In genomic region chr13:44238308-44238707, GRCm38 (mm10) we compare ENCODE assay signal across 8 mouse cellular contexts.
A peak's percentile ranks its signal among the peaks of the same experiment; 100 is the strongest.
DNase-seq lines count a peak whose midpoint lies in the region; ATAC-seq and TF ChIP-seq lines count a peak whose summit lies in the region.

No protein-coding gene starts in this region.

- no peaks in the 10 kb centered on the region for H3K36me3 ChIP-seq in forebrain, embryonic 13.5 days (ENCODE audit: poor library complexity, severe bottlenecking)
- no peaks in the 10 kb centered on the region for H3K36me3 ChIP-seq in forebrain, embryonic 10.5 days (replicated peaks)
- no peaks in the 10 kb centered on the region for H3K36me3 ChIP-seq in midbrain, embryonic 15.5 days (replicated peaks)
- H3K36me3 ChIP-seq in midbrain, embryonic 11.5 days (ENCODE audit: control insufficient read depth, insufficient read depth, low read length), result no peaks in the 10 kb centered on the region
- H3K36me3 ChIP-seq in forebrain, embryonic 14.5 days (ENCODE audit: control insufficient read depth, insufficient read depth, low read length), result no peaks in the 10 kb centered on the region
- no peaks in the 10 kb centered on the region for H3K36me3 ChIP-seq in stomach, postnatal 0 days (ENCODE audit: control insufficient read depth, insufficient read depth, low read length)

- H3K9me3 ChIP-seq in forebrain, embryonic 13.5 days (replicated peaks), result no peaks in the 10 kb centered on the region
- no peaks in the 10 kb centered on the region for H3K9me3 ChIP-seq in forebrain, embryonic 10.5 days
- H3K9me3 ChIP-seq in midbrain, embryonic 15.5 days, result no peaks in the 10 kb centered on the region
- no peaks in the 10 kb centered on the region for H3K9me3 ChIP-seq in midbrain, embryonic 11.5 days (ENCODE audit: control insufficient read depth, low read length)
- H3K9me3 ChIP-seq in forebrain, embryonic 14.5 days (replicated peaks; ENCODE audit: control insufficient read depth, low read length), result no peaks in the 10 kb centered on the region
- H3K9me3 ChIP-seq in stomach, postnatal 0 days (ENCODE audit: control insufficient read depth, low read length), result no peaks in the 10 kb centered on the region

- no peak for DNase-seq in forebrain, embryonic 10.5 days (ENCODE audit: extremely low spot score, low spot score)
- no peak for DNase-seq in midbrain, embryonic 11.5 days (ENCODE audit: low spot score, missing footprints)
- peak; percentile 88 for DNase-seq in forebrain, embryonic 14.5 days (ENCODE audit: low spot score)
- peak; percentile 83 for DNase-seq in kidney, postnatal 10 days
- no peak for DNase-seq in stomach, postnatal 0 days (ENCODE audit: low spot score)
- DNase-seq in thymus, postnatal 36 days, result no peak

- peak; percentile 7; the same call in 1 of the 2 replicates for TF ChIP-seq CTCF in stomach, postnatal 0 days (IDR thresholded peaks at IDR 0.05; ENCODE audit: low read depth)

- no peak overlapping the region; the same call in 1 of the 2 replicates for H3K27ac ChIP-seq in forebrain, embryonic 13.5 days
- no peak overlapping the region for H3K27ac ChIP-seq in forebrain, embryonic 10.5 days
- 0 out of 2 replicates have a peak overlapping the region, but pooled peaks have one; percentile 1 for H3K27ac ChIP-seq in midbrain, embryonic 15.5 days
- H3K27ac ChIP-seq in midbrain, embryonic 11.5 days (ENCODE audit: low read depth, low read length), result no peak overlapping the region
- no peak overlapping the region for H3K27ac ChIP-seq in forebrain, embryonic 14.5 days (ENCODE audit: low read depth, low read length)
- no peak overlapping the region for H3K27ac ChIP-seq in stomach, postnatal 0 days (replicated peaks)

- H3K9ac ChIP-seq in forebrain, embryonic 13.5 days, result no peak overlapping the region
- no peak overlapping the region for H3K9ac ChIP-seq in midbrain, embryonic 15.5 days
- no peak overlapping the region for H3K9ac ChIP-seq in midbrain, embryonic 11.5 days (ENCODE audit: low read length)
- no peak overlapping the region for H3K9ac ChIP-seq in forebrain, embryonic 14.5 days (ENCODE audit: low read length)
- no peak overlapping the region for H3K9ac ChIP-seq in stomach, postnatal 0 days (ENCODE audit: low read length)

- ATAC-seq in forebrain, embryonic 13.5 days, result peak; percentile 65; the same call in 1 of the 2 replicates
- ATAC-seq in midbrain, embryonic 15.5 days (replicated peaks), result no peak
- ATAC-seq in midbrain, embryonic 11.5 days (ENCODE audit: low FRiP score), result no peak
- ATAC-seq in forebrain, embryonic 14.5 days, result peak; percentile 67; the same call in 1 of the 2 replicates
- no peak for ATAC-seq in stomach, postnatal 0 days (ENCODE audit: low FRiP score, low TSS enrichment)

- H3K4me2 ChIP-seq in forebrain, embryonic 13.5 days, result no peak overlapping the region
- H3K4me2 ChIP-seq in midbrain, embryonic 15.5 days, result no peak overlapping the region
- no peak overlapping the region for H3K4me2 ChIP-seq in midbrain, embryonic 11.5 days
- no peak overlapping the region for H3K4me2 ChIP-seq in forebrain, embryonic 14.5 days (ENCODE audit: low read length)
- no peak overlapping the region for H3K4me2 ChIP-seq in stomach, postnatal 0 days (replicated peaks; ENCODE audit: low read depth)

- no peak for TF ChIP-seq EP300 in stomach, postnatal 0 days (optimal IDR thresholded peaks at IDR 0.05)

- H3K4me1 ChIP-seq in forebrain, embryonic 13.5 days, result peaks cover 12% of the 10 kb centered on the region
- peaks cover 4% of the 10 kb centered on the region for H3K4me1 ChIP-seq in forebrain, embryonic 10.5 days
- H3K4me1 ChIP-seq in midbrain, embryonic 15.5 days, result no peaks in the 10 kb centered on the region
- H3K4me1 ChIP-seq in midbrain, embryonic 11.5 days (ENCODE audit: control insufficient read depth, insufficient read depth, low read length), result no peaks in the 10 kb centered on the region
- 0 out of 2 replicates have a peak, but pooled peaks cover 4% of the 10 kb centered on the region for H3K4me1 ChIP-seq in forebrain, embryonic 14.5 days (ENCODE audit: control insufficient read depth, insufficient read depth, low read length)
- no peaks in the 10 kb centered on the region for H3K4me1 ChIP-seq in stomach, postnatal 0 days (replicated peaks; ENCODE audit: control insufficient read depth, insufficient read depth)

- peaks cover 26% of the 10 kb centered on the region for H3K27me3 ChIP-seq in forebrain, embryonic 13.5 days
- H3K27me3 ChIP-seq in forebrain, embryonic 10.5 days (ENCODE audit: poor library complexity, severe bottlenecking), result peaks cover 29% of the 10 kb centered on the region
- peaks cover 9% of the 10 kb centered on the region for H3K27me3 ChIP-seq in midbrain, embryonic 15.5 days (replicated peaks)
- H3K27me3 ChIP-seq in midbrain, embryonic 11.5 days (ENCODE audit: control insufficient read depth, insufficient read depth, low read length), result no peaks in the 10 kb centered on the region
- no peaks in the 10 kb centered on the region for H3K27me3 ChIP-seq in forebrain, embryonic 14.5 days (replicated peaks; ENCODE audit: control insufficient read depth, insufficient read depth, low read length)
- H3K27me3 ChIP-seq in stomach, postnatal 0 days (ENCODE audit: control insufficient read depth, insufficient read depth, low read length), result no peaks in the 10 kb centered on the region

- no peak overlapping the region for H3K4me3 ChIP-seq in forebrain, embryonic 13.5 days
- no peak overlapping the region for H3K4me3 ChIP-seq in forebrain, embryonic 10.5 days
- H3K4me3 ChIP-seq in midbrain, embryonic 15.5 days, result no peak overlapping the region
- no peak overlapping the region for H3K4me3 ChIP-seq in midbrain, embryonic 11.5 days (ENCODE audit: low read depth, low read length)
- H3K4me3 ChIP-seq in forebrain, embryonic 14.5 days (ENCODE audit: low read depth, low read length), result no peak overlapping the region
- no peak overlapping the region for H3K4me3 ChIP-seq in stomach, postnatal 0 days (ENCODE audit: low read depth, low read length)

- WGBS in forebrain, embryonic 13.5 days, result 31% methylated on average over 11 of the region's 11 CpGs
- WGBS in forebrain, embryonic 10.5 days, result 92% methylated on average over 11 of the region's 11 CpGs
- WGBS in midbrain, embryonic 15.5 days, result 46% methylated on average over 11 of the region's 11 CpGs
- 86% methylated on average over 11 of the region's 11 CpGs for WGBS in midbrain, embryonic 11.5 days
- WGBS in forebrain, embryonic 14.5 days, result 21% methylated on average over 11 of the region's 11 CpGs
- WGBS in stomach, postnatal 0 days, result 25% methylated on average over 11 of the region's 11 CpGs

Comparison
In these comparisons a context has a peak if more than half of its experiments do, and no peak if none do; other contexts are left out.
1. DNase-seq: peak in forebrain, embryonic 14.5 days (single experiment) and kidney, postnatal 10 days (single experiment); none in forebrain, embryonic 10.5 days (single experiment), midbrain, embryonic 11.5 days (single experiment), stomach, postnatal 0 days (single experiment) and thymus, postnatal 36 days (0 of 2).
2. ATAC-seq: peak in forebrain, embryonic 13.5 days (single experiment) and forebrain, embryonic 14.5 days (single experiment); none in midbrain, embryonic 15.5 days (single experiment), midbrain, embryonic 11.5 days (single experiment) and stomach, postnatal 0 days (single experiment).